Mouse (Mus musculus): ENCODE data around the gene Atxn10.

Gene Atxn10

DNA sequence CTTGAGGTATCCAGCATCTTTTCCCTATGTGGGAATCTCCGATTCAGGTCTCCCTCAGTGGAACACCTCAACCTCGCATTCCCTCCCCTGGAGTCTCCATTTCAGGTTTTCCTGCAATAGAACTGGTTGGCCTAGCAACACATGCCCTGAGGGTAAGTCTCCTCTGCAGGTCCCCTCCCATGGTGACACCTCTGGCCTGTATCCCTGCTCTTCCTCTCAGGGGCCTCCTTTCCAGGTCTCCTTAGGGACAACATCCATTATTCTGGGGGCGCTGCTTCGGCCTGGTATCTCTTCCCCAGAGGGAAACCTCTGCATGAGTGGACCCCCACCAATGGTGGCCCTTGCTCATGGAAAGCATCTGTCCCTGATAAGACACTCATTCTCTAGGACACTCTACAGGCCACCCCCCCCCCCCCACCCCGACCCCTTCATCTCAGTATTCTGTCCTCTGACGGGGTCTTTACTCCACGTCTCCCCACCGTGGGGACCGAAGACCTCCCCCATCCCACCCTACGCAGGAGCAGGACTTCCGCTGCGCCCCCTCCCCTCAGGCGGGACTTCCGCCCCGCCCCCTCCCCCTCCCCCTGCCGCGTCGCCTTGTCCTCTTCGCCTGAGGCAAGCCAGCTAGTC, at the start of gene Atxn10:
TSS of gene Atxn10 (plus strand) at position 575 of the 630 bp plus-strand sequence.
- CTCF ChIA-PET = interaction anchor here in 1 of 4 experiments (0.5 to 0.6 kb wide), 2 partner anchors 219 to 501 kb away, joined by 4 to 6 read pairs; no protein-coding TSS in a partner anchor
- POLR2A ChIA-PET = interaction anchor here in 3 of 4 experiments (0.6 to 4.5 kb wide), 11 partner anchors 8 to 247 kb away, joined by 3 to 23 read pairs (median 3); no protein-coding TSS in a partner anchor

DNA sequence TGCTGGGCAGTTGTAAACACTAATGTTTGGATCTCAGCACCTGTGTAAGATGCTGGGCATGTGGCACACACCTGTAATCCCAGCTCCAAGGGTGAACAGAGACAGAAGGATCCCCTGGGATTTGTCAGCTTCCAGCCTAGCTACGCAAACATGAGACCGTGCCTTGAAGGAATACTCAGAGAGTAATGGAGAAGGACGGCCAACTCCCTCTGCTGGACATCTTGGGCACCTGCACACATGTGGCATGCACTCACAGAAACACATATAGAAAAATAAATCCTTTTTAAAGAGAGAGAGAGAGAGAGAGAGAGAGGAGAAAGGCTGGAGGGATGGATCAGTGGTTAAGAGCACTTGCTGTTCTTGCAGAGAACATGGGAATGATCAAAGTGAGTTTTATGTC, 41.4 kb upstream of the Atxn10 start:
- CTCF ChIA-PET = interaction anchor here (0.6 to 2.0 kb wide), 28 partner anchors 21 to 873 kb away, joined by 3 to 8 read pairs (median 4); partner anchors contain the start of gene Trmu (in 1 of the 4)
- POLR2A ChIA-PET = interaction anchor here in 2 of 4 experiments (0.8 to 1.4 kb wide), 3 partner anchors 9 to 517 kb away, joined by 3 to 6 read pairs (median 3); partner anchors contain the start of gene Cdpf1 (in 1 of the 2)

DNA sequence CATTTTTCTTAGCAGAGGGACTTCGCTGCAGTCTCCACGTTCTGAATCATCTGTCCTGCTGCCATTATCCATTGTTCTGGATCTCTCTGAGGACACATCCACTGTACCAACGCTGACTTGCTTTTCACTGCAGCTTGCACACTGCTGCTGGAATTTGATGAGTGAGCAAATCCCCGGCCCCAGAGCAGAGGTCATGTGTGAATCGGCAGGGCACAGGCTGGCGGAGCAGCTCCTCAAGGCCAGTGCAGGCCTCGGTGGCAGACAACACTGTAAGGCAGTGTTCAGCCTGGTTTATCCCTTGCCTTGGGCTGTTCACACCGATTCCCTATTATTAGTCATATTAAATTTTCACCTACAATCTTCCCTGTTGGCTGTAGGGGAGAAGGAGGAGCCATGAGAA, 40.5 kb upstream of the Atxn10 start:
- CTCF ChIA-PET = interaction anchor here (0.6 to 1.4 kb wide), 13 partner anchors 20 to 492 kb away, joined by 3 to 7 read pairs (median 4); no protein-coding TSS in a partner anchor

DNA sequence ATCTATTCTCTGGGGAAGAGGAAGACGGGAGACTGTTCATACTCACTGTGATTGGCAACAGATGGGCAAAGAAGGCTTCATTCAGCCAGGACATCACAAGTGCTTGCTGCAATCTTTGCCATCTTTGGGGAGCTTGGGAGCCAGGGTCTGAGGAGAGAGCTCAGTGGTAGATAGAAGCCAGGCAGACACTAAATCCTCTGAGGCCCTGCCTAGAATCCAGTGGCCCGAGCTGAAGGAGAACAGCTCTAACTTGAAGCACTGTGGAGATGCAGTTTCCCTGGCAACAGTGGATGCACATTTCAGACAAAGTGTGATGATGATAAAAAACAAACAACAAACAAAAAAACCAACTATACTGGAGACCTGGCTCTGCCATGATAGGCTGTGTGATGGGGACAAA, 40.1 kb upstream of the Atxn10 start:
- POLR2A ChIA-PET = interaction anchor here in 1 of 4 experiments (1.0 kb wide), 1 partner anchor 9 kb away, joined by 3 read pairs; no protein-coding TSS in a partner anchor
- CTCF ChIA-PET = interaction anchor here in 2 of 4 experiments (0.5 to 1.0 kb wide), 4 partner anchors 29 to 492 kb away, joined by 3 to 5 read pairs (median 4); no protein-coding TSS in a partner anchor

More for the DNA sequence above, 40.5 kb upstream of the Atxn10 start:
- POLR2A ChIA-PET = interaction anchor here in 1 of 4 experiments (0.9 to 1.0 kb wide), 2 partner anchors 8 to 10 kb away, joined by 3 to 6 read pairs; no protein-coding TSS in a partner anchor

DNA sequence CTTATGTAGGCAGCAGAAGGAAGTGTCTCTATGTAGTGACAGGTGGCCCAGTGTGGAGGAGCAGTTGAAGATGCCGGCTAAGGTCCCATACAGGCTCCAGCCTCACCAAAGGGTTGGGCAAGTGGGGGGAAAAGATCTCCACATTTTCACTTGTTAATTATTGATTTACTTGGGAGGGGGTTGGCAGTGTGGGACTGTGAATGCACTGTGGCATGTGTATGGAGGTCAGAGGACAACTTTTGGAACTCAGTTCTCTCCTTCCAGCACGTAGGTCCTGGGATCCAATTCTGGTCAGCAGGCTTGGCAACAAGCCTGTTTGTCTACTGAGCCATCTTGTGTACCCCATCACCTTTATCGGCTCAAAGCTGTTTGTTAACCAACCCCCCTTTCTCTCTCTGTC, 39.5 kb upstream of the Atxn10 start:
- CTCF ChIA-PET = interaction anchor here in 1 of 4 experiments (0.5 to 1.8 kb wide), 3 partner anchors 30 to 39 kb away, joined by 3 to 6 read pairs (median 4); no protein-coding TSS in a partner anchor
- POLR2A ChIA-PET = no interaction called here

DNA sequence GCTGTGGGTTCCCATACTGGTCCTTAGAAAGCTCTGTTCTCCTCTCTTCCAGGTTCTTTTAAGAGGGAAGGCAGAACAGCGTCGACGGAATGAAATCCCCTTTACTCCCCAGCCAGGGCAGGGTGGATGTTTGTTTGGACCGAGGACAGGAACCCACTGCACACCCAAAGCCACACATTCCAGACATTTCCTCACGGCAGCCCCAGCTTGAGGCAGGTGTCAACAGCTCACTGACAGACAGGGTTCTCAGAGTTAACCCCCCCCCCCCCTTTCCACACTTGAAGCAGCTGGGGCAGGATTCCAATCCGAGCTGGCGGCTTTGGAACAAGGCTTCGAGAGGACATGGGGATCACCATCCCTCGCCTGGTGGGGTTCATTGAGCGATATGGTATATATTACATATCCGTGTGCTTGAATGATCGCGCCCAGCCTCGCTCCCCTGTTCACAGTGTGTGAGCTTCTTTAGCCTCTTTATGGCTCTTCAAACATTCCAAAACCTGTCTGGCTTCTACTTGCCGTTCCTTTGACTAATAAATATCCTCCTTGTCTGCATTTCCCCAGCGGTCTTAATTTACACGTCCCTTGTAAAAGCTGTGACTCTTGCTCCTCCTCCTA, 37.8 kb upstream of the Atxn10 start:
- POLR2A ChIA-PET = interaction anchor here in 2 of 4 experiments (0.5 kb wide), 2 partner anchors 50 to 718 kb away, joined by 3 read pairs; no protein-coding TSS in a partner anchor

DNA sequence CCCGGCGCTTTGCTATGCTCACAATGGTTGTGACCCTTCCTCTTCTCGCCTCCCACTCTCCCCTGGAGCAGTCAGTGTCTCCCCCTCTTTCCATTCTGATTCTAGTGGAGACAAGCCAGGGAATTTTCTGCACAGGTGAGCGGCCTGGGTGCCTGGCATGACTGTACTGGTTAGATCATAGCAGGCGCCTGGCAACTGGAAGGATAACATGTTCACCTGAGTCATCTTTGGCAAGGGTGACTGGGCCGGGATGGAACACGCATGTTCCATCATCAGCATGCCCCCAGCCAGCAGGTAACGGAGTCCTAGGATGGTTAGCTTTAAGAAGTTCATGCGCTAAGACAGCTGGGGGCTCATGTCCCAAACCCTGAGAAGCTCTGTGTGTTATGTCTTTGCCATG, 37.1 kb upstream of the Atxn10 start:
- POLR2A ChIA-PET = interaction anchor here in 1 of 4 experiments (0.7 kb wide), 1 partner anchor 16 kb away, joined by 3 read pairs; no protein-coding TSS in a partner anchor
- CTCF ChIA-PET = interaction anchor here in 3 of 4 experiments (0.5 to 1.5 kb wide), 9 partner anchors 9 to 1137 kb away, joined by 3 to 8 read pairs (median 3); no protein-coding TSS in a partner anchor

More for the DNA sequence above, 37.8 kb upstream of the Atxn10 start:
- CTCF ChIA-PET = interaction anchor here in 3 of 4 experiments (0.6 to 1.8 kb wide), 12 partner anchors 9 to 448 kb away, joined by 3 to 8 read pairs (median 4); no protein-coding TSS in a partner anchor

DNA sequence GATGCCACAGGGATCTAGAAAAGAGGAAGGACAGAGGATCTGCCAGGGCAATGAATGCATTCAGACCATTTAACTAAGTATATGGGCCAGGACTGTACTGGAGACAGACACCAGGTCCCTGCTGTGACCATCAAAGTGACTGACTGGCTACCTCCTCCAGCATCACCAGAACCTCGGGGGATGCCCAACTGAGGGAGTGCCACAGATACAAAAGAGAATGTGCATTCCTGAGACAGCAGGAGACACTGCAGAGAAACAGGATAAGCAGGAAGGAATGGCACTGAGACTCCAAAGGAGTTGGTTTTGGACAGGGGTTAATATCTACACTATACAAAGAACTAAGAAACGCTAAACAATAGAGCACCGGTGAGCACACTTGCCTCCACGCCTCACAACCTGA, 32.8 kb upstream of the Atxn10 start:
- CTCF ChIA-PET = interaction anchor here in 2 of 4 experiments (0.8 to 1.9 kb wide), 3 partner anchors 45 to 98 kb away, joined by 3 to 4 read pairs (median 3); partner anchors contain the start of gene Fbln1 (in 1 of the 2)

DNA sequence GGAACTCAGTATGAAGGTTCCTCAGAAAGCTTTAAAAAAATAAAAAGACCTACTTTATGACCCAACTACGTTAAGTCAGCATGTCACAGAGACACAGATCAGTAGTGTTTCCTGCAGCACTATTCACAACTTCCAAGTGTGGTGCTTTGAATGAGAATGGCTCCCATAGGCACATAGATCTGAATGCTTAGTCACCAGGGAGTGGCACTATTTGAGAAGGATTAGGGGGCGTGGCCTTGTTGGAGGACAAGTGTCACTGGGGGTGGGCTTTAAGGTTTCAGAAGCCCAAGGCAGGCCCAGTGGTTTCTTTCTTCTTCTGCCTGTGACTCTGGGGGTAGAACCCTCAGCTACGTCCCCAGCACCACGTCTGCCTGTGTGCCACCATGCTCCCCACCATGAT, 32.1 kb upstream of the Atxn10 start:
- CTCF ChIA-PET = interaction anchor here in 1 of 4 experiments (0.8 to 1.5 kb wide), 2 partner anchors 46 to 98 kb away, joined by 3 read pairs; partner anchors contain the start of gene Fbln1
- POLR2A ChIA-PET = no interaction called here

More for the DNA sequence above, 32.8 kb upstream of the Atxn10 start:
- POLR2A ChIA-PET = no interaction called here

DNA sequence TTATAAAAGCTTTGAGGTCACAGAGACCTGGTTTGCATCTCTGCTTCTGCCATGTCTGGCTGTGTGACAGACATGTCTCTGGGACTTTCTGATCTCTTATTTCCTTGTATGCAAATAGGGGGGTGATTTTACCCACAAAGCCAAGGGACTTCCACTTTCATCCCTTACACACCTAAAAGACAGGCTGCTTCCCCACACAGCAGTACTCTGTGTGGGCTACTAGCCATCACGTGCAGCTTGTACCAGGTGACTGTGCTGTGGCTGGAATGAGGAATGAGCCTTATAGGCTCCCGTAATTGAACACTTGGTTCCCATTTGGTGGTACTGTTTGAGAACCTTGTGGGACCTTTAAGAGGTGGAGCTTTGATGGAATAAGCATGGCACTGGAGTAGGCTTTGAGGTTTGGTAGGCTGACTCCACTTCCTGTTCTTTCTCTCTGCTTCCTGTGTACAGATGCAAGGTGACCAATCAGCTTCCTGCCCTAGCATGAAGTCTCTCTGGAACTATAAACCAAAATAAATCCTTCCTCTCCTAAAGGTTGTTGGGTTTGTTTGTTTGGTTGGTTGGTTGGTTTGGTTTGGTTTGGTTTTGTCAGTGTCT, 28.9 kb upstream of the Atxn10 start:
- CTCF ChIA-PET = interaction anchor here in 3 of 4 experiments (0.6 to 1.4 kb wide), 4 partner anchors 9 to 156 kb away, joined by 3 to 4 read pairs (median 3); no protein-coding TSS in a partner anchor
- POLR2A ChIA-PET = no interaction called here

DNA sequence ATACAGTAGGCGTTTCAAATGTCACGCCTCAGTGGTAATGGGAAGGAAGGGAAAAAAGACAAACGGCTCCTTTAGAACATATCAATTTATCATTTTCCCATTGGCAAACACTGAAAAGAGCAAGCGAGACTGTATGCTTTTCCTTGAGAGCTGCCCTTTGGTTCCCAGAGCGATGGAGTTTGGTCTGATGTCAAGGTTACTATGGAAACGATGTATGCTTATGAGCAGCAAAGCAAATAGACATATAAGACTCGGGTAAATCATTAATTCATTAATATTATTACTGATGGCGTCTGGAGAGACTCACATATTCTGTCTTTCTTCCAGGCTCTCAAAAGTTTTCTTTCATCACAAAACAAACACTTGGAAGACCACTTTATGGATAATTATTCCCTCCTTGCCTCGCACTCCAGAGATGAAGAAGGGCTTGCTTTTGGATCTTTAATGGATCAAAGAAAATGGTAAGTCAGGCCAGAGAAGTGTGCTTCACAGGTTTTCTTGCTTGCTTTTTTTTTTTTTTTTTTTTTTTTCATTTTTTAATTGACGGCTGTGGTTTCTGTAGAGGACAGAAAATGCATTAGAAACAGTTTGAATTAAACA, 24.9 kb upstream of the Atxn10 start:
- ChIA-PET CTCF (interaction anchor here in 1 of 4 experiments (0.7 kb wide), 1 partner anchor 54 kb away, joined by 3 read pairs; no protein-coding TSS in a partner anchor), POLR2A (interaction anchor here in 1 of 4 experiments (0.6 kb wide), 1 partner anchor 42 kb away, joined by 7 read pairs; no protein-coding TSS in a partner anchor)

DNA sequence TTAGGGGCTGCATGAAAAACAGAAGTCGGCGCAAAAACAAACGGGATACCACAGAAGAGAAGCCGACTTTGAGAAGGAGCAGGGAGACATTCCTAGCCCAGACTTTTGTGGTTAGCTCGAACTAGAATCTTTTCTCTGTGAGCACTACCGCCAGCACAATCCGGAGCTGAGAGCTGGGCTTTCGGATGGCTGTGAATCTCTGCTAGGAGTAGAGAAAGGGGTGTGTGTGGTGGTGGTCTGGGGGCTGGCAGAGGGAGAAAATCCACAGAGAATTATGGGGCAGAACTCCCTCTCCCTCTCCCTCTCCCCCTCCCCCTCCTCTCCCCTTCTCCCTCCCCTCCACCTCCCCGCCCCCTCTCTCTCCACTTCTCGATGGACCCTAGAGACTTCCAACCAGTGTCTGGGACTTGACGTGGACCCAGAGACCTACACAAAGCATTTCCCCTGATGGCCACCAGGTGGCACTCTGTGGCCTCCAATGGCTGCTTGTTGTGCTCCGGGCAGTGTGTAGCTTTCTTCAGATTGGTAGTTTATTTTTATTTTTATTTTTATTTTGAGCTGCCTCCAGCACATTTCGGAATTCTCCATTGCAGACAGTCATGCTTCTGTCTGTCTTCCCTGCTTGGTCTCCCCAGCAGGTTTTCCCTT, 20.5 kb upstream of the Atxn10 start:
- CTCF ChIA-PET = interaction anchor here (0.5 to 2.4 kb wide), 46 partner anchors 9 to 971 kb away, joined by 3 to 37 read pairs (median 4); partner anchors contain the start of gene Wnt7b (in 1 of the 4)
- POLR2A ChIA-PET = interaction anchor here in 3 of 4 experiments (0.5 to 1.7 kb wide), 7 partner anchors 16 to 496 kb away, joined by 3 to 5 read pairs (median 4); partner anchors contain the start of genes Atxn10 (in 1 of the 3) and Cdpf1 (in 1 of the 3)

DNA sequence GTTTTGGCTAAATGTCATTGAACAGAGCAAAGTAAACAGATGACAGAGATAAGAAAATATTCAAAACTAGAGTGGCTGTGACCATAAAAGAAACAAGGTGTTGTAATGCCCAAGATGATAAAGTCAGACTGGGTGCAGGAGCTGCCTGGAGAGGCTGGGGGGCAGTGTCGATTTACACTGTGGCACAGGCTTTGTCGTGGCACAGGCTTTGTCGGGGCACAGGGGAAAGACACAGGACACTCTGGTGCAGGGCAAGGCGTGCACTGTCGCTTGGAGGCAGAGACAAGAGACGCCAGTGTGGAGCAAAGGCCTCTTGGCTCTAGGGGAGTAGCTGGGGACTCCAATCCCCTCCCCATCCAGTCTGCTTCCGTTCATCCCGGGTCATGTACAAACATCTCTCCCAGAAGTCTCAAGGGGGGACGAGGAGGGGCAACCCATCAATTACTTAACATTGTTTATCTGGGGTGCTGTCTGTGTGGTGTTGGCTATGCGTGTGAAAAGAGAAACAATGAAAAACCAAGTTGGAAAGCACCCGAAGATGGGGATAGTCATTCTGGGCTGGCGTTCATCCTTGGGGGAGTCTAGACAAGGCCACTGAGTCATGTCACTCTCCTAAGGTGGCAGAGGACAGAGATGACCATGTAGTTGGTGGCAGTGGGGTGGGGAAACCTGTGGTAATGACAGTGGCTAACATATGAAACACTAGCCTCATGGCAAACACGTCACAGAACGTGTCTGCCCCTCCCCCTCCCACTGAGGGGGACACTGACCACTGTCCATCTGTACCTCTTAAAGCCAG, 19.5 kb upstream of the Atxn10 start:
- ChIA-PET POLR2A (interaction anchor here in 3 of 4 experiments (1.0 to 1.7 kb wide), 4 partner anchors 20 to 267 kb away, joined by 3 to 5 read pairs (median 4); partner anchors contain the start of gene Atxn10 (in 1 of the 3)), CTCF (interaction anchor here (0.5 to 2.4 kb wide), 35 partner anchors 8 to 450 kb away, joined by 3 to 37 read pairs (median 4); partner anchors contain the start of gene Wnt7b (in 1 of the 4))

DNA sequence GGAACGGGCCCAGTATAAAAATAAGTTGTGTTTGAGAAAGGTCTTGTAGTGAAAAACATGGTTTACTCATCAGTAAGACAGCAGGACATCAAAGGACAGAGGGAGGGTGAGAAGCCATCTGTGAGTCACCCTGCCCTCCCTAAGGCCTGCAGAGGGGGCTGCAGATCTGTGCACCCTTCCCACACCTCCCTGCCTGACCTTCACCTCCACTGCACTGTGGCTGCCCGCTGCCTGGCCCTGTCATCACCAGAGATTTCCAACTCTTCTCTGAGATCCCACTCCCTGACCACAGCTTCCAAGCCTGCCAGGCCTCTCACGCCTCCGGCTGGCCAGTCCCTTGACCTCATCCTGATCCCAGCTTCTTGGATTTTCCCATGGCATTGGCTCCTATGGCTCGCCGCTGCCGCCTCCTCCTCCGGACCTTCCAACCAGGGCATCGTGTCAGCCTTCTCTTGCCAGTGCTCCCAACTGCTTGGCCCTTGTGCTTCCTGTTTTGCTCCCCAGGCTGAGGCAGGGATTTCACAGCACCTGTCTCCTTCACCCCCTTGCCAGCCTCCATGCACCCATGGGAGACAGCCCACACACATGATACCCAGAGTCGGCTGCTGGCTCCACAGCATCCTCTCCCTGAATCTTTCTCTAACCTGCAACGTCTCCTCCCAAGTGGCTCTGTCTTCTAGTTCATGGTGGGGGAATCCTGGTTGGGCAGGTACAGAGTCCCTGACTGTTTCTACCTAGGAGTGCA, 15.9 kb upstream of the Atxn10 start:
- ChIA-PET CTCF (no interaction called here), POLR2A (interaction anchor here in 1 of 4 experiments (0.7 kb wide), 1 partner anchor 18 kb away, joined by 3 read pairs; no protein-coding TSS in a partner anchor)

DNA sequence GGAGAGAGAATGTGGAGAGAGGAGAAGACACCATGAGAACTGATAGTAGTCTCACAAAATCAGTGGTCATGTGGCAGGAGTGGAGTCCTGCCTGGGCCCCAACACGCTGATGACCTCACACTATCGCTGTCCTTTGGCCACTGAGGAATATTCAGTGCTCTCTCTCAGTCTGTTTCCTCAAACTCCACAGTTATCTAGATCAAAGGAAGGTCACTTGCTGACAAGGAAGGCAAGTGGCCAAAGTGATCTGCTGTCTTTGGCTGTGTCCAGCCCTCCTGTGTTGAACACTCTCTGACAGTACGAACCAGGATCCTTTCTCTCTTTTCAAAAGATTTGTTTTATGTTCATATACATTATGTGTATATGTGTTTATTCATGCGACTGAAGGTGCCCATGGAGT, 12.8 kb upstream of the Atxn10 start:
- CTCF ChIA-PET = no interaction called here
- POLR2A ChIA-PET = interaction anchor here in 2 of 4 experiments (1.0 to 1.3 kb wide), 2 partner anchors 8 to 167 kb away, joined by 3 read pairs; no protein-coding TSS in a partner anchor

Data from embryonic stem cell, embryonic (primary cell).